ENCODE assay signal across 27 mouse cellular contexts in genomic region chr1:52116441-52116840, GRCm38 (mm10). TPM values are rescaled to one million over a fixed set of nuclear protein-coding genes. Genes with fewer than 3 reads are reported as not detected.
DNase-seq lines count a peak whose midpoint lies in the region; ATAC-seq and TF ChIP-seq lines count a peak whose summit lies in the region.
"Had no signal": no experiment of that assay in that cellular context is flagged by ENCODE, and none has a peak within 500 bp of the region (broad histone marks: within the 10 kb centered on the region; RNA-seq: fewer than 3 reads in every experiment).

No protein-coding gene starts in this region.

- ATAC-seq in liver, embryonic 11.5 days (replicated peaks; ENCODE audit: low FRiP score) = no peak
- ATAC-seq in forebrain, embryonic 12.5 days (ENCODE audit: low FRiP score) = no peak
- ATAC-seq: midbrain, embryonic 16.5 days; Patski had no signal

- no peaks in the 10 kb centered on the region for H3K9me3 ChIP-seq in liver, embryonic 11.5 days (ENCODE audit: control insufficient read depth, low read length)
- H3K9me3 ChIP-seq in forebrain, embryonic 12.5 days = no peaks in the 10 kb centered on the region
- H3K9me3 ChIP-seq: embryonic facial prominence, embryonic 10.5 days; G1E; heart, embryonic 10.5 days; hindbrain, embryonic 12.5 days; limb, embryonic 15.5 days; midbrain, embryonic 10.5 days had no signal

- H3K27me3 ChIP-seq in liver, adult 2 months (ENCODE audit: control insufficient read depth, insufficient read depth, low read length) = no peaks in the 10 kb centered on the region
- H3K27me3 ChIP-seq in liver, embryonic 11.5 days (replicated peaks; ENCODE audit: control insufficient read depth, insufficient read depth, low read length) = no peaks in the 10 kb centered on the region
- no peaks in the 10 kb centered on the region for H3K27me3 ChIP-seq in forebrain, embryonic 12.5 days
- H3K27me3 ChIP-seq: hindbrain, embryonic 12.5 days; limb, embryonic 15.5 days; Patski had no signal

- no peak overlapping the region for H3K4me2 ChIP-seq in liver, embryonic 11.5 days
- H3K4me2 ChIP-seq in forebrain, embryonic 12.5 days = no peak overlapping the region
- H3K4me2 ChIP-seq: hindbrain, embryonic 12.5 days; limb, embryonic 15.5 days had no signal

- peaks cover 2% of the 10 kb centered on the region; the same call in 1 of the 2 replicates for H3K36me3 ChIP-seq in liver, adult 2 months (ENCODE audit: control insufficient read depth, insufficient read depth, low read length)
- H3K36me3 ChIP-seq in liver, embryonic 11.5 days (ENCODE audit: control insufficient read depth, insufficient read depth, low read length) = no peaks in the 10 kb centered on the region
- H3K36me3 ChIP-seq in forebrain, embryonic 12.5 days (replicated peaks) = no peaks in the 10 kb centered on the region
- H3K36me3 ChIP-seq: embryonic facial prominence, embryonic 10.5 days; heart, embryonic 10.5 days; hindbrain, embryonic 12.5 days; limb, embryonic 15.5 days; midbrain, embryonic 10.5 days had no signal

- no peak overlapping the region for H3K9ac ChIP-seq in liver, adult 2 months (ENCODE audit: low read depth, low read length)
- H3K9ac ChIP-seq in liver, embryonic 11.5 days (ENCODE audit: low read depth, low read length) = no peak overlapping the region
- no peak overlapping the region for H3K9ac ChIP-seq in forebrain, embryonic 12.5 days
- H3K9ac ChIP-seq: hindbrain, embryonic 12.5 days; limb, embryonic 15.5 days had no signal

- no peak overlapping the region for H3K4me3 ChIP-seq in gastrocnemius, adult 2 months
- no peak overlapping the region for H3K4me3 ChIP-seq in liver, adult 2 months (ENCODE audit: insufficient read depth, low read depth, low read length)
- no peak overlapping the region for H3K4me3 ChIP-seq in liver, embryonic 11.5 days (ENCODE audit: low read depth, low read length)
- H3K4me3 ChIP-seq in forebrain, embryonic 12.5 days (replicated peaks) = no peak overlapping the region
- H3K4me3 ChIP-seq: embryonic facial prominence, embryonic 10.5 days; heart, embryonic 10.5 days; hindbrain, embryonic 12.5 days; left cerebral cortex, adult 2 months; limb, embryonic 15.5 days; midbrain, embryonic 10.5 days had no signal

- no peak for TF ChIP-seq POLR2A in liver, adult 2 months (IDR thresholded peaks at IDR 0.05; ENCODE audit: extremely low read depth, insufficient read depth, low read length)

- intact Hi-C loops in gastrocnemius, adult 2 months (cut with DNase I) = loop anchor here (5.0 kb wide), 1 partner anchor 116 kb away; the partner anchor contains the start of gene Gls
- intact Hi-C loops in gastrocnemius, postnatal 36 days (cut with DNase I) = loop anchor here (5.0 kb wide), 1 partner anchor 116 kb away; the partner anchor contains the start of gene Gls

- H3K4me1 ChIP-seq in liver, adult 2 months (ENCODE audit: control insufficient read depth, insufficient read depth, low read length) = peaks cover 14% of the 10 kb centered on the region
- H3K4me1 ChIP-seq in liver, embryonic 11.5 days (replicated peaks; ENCODE audit: control insufficient read depth, insufficient read depth, low read length) = peaks cover 6% of the 10 kb centered on the region
- H3K4me1 ChIP-seq in forebrain, embryonic 12.5 days = peaks cover 20% of the 10 kb centered on the region

- no peaks in the 10 kb centered on the region; the same call in 1 of the 2 replicates for H3K79me2 ChIP-seq in liver, adult 2 months (ENCODE audit: control insufficient read depth, insufficient read depth, low read length)

- WGBS in liver, adult 2 months = 91% methylated on average over 3 of the region's 3 CpGs
- WGBS in liver, embryonic 11.5 days = 81% methylated on average over 3 of the region's 3 CpGs
- 86% methylated on average over 3 of the region's 3 CpGs for WGBS in forebrain, embryonic 12.5 days

- peak overlapping the region; percentile 63 for H3K27ac ChIP-seq in gastrocnemius, adult 2 months
- H3K27ac ChIP-seq in liver, adult 2 months (replicated peaks; ENCODE audit: insufficient read depth, low read depth, low read length) = peak overlapping the region; percentile 46
- H3K27ac ChIP-seq in liver, embryonic 11.5 days (ENCODE audit: low read depth, low read length) = no peak overlapping the region
- no peak overlapping the region for H3K27ac ChIP-seq in forebrain, embryonic 12.5 days
- H3K27ac ChIP-seq: embryonic facial prominence, embryonic 10.5 days; heart, embryonic 10.5 days; hindbrain, embryonic 12.5 days; left cerebral cortex, adult 2 months; limb, embryonic 15.5 days; macrophage; midbrain, embryonic 10.5 days; stomach, postnatal 0 days had no signal

- DNase-seq in gastrocnemius, adult 2 months = no peak
- no peak for DNase-seq in gastrocnemius, postnatal 36 days
- DNase-seq in liver, adult 2 months (ENCODE audit: extremely low read depth, low read depth, low spot score) = no peak
- DNase-seq in liver, embryonic 11.5 days (ENCODE audit: low spot score) = no peak
- DNase-seq in A20 (ENCODE audit: low read depth, low spot score) = peak; percentile 42
- peak; percentile 24 for DNase-seq in skeletal muscle tissue, adult 2 months (ENCODE audit: low read depth, low spot score)
- DNase-seq: adrenal gland, adult 2 months; cerebellum, adult 11-12 months; cerebellum, postnatal 10 days; gastrocnemius, postnatal 14 days; heart, postnatal 10 days; kidney, adult 18-20 months; kidney, postnatal 4 days; thymus, adult 2 months; thymus, postnatal 4 days had no signal

- TF ChIP-seq CTCF in gastrocnemius, adult 2 months (IDR thresholded peaks at IDR 0.05) = no peak
- no peak for TF ChIP-seq CTCF in liver, adult 2 months (IDR thresholded peaks at IDR 0.05; ENCODE audit: low read depth, low read length)

RNA-seq across cellular contexts. Expression of gene Stat1, which starts 2.8 kb away (rescaled TPM):
- total RNA-seq in gastrocnemius, adult 2 months (2021) = 10 to 100 TPM in 1 of 2 experiments, 1 to 10 TPM in 1; 9.2 to 16.4 TPM
- total RNA-seq in gastrocnemius, postnatal 36 days (2021) = 10 to 100 TPM in 1 of 2 experiments, 1 to 10 TPM in 1; 9.6 to 11.3 TPM
- total RNA-seq in liver, adult 2 months (2014; rRNA removed) = 82.8 and 87.4 TPM in 2 replicates
- polyA plus RNA-seq in liver, adult 2 months (2012; rRNA removed) = 37.0 and 54.3 TPM in 2 replicates
- polyA plus RNA-seq in liver, embryonic 11.5 days (2014; fragmentation: Nextera tagmentation; extraction: Ambion mirVana) = 17.8 and 19.0 TPM in 2 replicates
- polyA plus RNA-seq in forebrain, embryonic 12.5 days (2016; fragmentation: Nextera tagmentation; extraction: Ambion mirVana) = 14.7 and 15.4 TPM in 2 replicates

Comparison
In these comparisons a context has a peak if more than half of its experiments do, and no peak if none do; other contexts are left out.
1. H3K27ac ChIP-seq: peak in gastrocnemius, adult 2 months (single experiment) and liver, adult 2 months (single experiment); none in liver, embryonic 11.5 days (single experiment) and forebrain, embryonic 12.5 days (single experiment).
2. DNase-seq: peak in A20 (single experiment) and skeletal muscle tissue, adult 2 months (single experiment); none in gastrocnemius, adult 2 months (single experiment), gastrocnemius, postnatal 36 days (0 of 2), liver, adult 2 months (single experiment) and liver, embryonic 11.5 days (single experiment).